Mouse (Mus musculus) c-Kit-positive CD71-negative TER-119-negative erythroid progenitor cells, embryonic 14.5 days (primary cell): ENCODE data around the gene Yaf2.
"Not testable (repeated sequence)": the region's sequence is repeated elsewhere in the genome, so short reads cannot be mapped to it uniquely, and the experiment has no call there.

Experiments
- DNase-seq: peaks from one replicate; pipeline ENCODE4 v3.0.0-alpha.2; 2013; ENCODE audit warnings: low read depth

The Yaf2 gene

GRCm38 (mm10) chr15:93336925-93337761, at the start of gene Yaf2:
Gene Yaf2, minus strand, starts transcription at chr15:93336935.
- peak; percentile 68 for DNase-seq

DNA sequence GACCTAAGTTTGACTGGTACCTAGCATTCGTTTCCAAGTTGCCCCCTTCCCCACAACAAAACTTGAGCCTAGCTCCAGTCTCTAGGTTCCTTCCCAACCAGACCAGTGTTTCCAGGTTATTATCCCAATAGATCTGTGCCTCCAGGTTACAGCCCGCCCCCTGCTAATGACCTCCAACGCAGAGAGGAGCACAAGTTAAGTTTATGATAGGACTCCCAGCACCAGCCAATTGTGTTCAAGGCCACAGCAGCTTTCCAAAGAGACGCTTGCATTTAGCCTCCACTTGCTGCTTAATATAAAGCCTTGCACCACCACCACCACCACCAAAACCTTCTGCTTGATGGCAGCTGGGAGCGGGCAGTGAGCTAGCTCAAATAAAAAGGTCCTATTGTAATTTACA, 44.6 kb upstream of the Yaf2 start:
- no peak for DNase-seq

DNA sequence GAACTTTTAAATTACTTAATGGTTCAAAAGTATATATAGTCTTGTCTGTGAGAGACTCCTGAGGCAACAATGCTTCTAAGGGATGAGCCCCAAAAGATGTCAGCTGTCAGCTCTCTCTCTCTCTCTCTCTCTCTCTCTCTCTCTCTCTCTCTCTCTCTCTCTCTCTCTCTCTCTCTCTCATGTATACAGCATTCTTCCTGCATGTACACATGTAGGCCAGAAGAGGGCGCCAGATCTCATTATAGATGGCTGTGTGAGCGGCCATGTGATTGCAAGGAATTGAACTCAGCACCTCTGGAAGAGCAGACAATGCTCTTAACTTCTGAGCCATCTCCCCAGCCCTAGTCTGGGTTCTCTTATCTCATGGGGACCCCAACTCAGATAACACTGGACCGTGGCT, 42.4 kb upstream of the Yaf2 start:
- DNase-seq, result no peak

- no peak for DNase-seq
Observed at GRCm38 (mm10) chr15:93375696-93376095, 39.0 kb upstream of the Yaf2 start.

DNA sequence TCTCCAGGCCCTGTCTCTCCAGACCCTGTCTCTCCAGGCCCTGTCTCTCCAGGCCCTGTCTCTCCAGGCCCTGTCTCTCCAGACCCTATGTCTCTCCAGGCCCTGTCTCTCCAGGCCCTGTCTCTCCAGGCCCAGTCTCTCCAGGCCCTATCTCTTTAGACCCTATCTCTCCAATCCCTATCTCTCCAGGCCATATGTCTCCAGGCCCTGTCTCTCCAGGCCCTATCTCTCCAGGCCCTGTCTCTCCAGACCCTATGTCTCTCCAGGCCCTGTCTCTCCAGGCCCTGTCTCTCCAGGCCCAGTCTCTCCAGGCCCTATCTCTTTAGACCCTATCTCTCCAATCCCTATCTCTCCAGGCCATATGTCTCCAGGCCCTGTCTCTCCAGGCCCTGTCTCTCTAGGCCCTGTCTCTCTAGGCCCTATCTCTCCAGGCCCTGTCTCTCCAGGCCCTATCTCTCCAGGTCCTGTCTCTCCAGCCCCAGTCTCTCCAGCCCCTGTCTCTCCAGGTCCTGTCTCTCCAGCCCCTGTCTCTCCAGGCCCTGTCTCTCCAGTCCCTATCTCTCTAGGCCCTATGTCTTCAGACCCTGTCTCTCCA, 35.9 kb upstream of the Yaf2 start:
- DNase-seq, result not testable (repeated sequence)

DNA sequence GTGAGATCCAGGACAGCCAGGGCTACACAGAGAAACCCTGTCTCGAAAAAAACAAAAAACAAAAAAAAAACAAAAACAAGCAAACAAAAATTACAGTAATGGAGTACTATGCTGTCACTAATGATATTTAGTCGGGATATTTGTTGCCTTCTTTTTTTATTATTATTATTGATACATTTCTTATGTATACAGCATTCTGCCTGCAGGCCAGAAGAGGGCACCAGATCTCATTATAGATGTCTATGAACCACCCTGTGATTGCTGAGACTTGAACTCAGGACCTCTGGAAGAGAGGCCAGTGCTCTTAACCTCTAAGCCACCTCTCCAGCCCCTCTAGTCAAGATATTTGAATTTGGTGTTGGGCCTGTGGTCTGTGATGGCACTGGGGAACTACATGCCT, 35.1 kb upstream of the Yaf2 start:
- DNase-seq, result no peak

- no peak for DNase-seq
Observed at GRCm38 (mm10) chr15:93368558-93368957, 31.8 kb upstream of the Yaf2 start.

GRCm38 (mm10) chr15:93365561-93365960, 28.8 kb upstream of the Yaf2 start:
- no peak for DNase-seq

DNA sequence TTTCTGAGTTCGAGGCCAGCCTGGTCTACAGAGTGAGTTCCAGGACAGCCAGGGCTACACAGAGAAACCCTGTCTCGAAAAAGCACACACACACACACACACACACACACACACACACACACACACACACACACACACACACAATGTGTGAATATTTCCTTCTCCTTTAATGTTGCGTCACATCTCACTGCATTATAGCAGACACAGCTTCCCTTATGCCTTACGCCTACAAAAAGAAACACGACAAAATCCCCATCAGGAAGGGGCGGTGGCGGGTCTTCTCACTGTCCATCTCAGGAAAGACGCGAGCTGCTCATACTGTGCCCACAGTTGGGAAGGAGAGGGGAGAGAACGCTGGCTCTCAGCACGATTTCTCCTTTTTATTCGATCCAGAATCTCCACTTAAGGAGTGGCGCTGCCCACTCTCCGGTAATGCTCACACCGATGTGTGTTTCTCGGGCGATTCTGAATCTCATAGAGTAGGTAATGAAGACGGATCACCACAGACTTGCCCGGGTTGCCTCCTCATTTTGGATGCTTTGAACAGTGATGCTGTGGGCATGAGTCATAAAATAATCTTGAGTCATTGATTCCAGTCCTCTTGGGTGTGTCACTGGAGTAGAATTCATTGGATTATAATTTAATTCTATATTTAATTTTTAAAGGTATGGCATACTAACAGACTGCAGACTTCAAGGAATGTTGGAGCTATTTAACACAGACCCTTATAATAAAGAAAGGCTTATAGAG, 21.8 kb upstream of the Yaf2 start:
- no peak for DNase-seq

DNA sequence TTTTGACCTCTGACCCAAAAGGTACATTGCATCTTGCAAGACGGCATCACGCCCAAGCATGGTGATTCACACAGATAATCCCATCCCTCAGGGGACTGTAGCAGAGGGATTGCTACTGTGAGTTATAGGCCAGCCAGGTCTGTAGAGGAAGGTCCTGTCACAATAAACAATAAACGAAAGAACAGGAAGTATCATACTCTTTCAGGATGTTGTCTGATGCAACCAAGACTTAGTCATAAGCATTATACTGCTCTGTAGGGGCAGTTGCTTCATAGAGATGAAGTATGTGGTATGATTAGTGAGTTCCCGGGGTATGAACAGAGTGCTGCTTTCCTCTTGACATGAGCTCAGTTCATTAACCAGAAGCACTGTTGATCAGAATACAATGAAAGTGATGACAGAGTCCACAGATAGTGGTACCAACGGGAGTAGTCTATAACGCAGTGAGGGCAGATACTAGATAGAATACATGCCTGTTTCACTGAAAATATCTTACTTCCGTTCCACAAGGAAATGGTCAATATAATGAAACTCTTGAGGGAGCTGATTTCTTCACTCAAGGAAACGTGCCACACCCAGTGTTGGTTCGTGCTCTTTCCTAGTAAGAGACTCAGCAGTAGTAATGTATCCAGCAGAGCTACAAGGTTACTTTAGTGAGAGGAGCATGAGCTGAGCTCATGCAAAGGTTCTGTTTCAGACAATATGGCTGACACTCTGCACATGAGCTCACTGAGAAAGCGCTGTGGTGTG, 4.1 kb upstream of the Yaf2 start:
- peak; percentile 19 for DNase-seq

DNA sequence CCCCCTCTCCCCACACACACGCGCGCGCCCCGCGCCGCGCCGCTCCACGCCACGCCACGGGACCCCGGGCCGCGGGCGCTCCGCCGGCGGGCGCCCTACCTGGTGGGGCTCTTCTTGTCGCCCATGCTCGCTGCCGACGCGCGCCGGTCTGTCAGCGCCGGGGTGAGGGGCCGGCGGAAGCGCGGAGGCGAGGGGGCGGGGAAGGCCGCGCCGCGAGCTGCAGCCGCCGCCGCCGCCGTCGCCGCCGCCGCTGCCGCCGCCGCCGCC, 144 bp downstream of the Yaf2 start:
- DNase-seq, result no peak

GRCm38 (mm10) chr15:93335821-93336657, 696 bp downstream of the Yaf2 start:
- DNase-seq, result peak; percentile 16

DNA sequence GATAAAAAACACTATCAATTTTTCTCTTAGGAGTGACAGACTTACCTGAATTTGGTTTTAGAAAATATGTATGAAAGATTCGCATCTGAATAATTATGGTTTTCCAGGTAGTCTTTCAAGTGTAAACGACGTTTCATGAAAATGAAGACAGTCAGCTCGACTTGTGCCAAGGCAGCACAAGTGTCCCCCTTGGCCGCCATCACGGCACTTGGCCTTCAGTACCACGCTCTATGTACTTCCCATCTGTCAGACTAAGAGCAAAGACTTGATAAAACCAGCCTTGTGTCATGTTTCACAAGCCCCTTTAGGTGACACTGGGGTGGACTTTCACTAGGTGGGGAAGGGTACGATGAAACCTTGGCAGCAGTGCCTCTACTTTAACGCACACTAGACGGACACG, 5.5 kb downstream of the Yaf2 start:
- no peak for DNase-seq

DNA sequence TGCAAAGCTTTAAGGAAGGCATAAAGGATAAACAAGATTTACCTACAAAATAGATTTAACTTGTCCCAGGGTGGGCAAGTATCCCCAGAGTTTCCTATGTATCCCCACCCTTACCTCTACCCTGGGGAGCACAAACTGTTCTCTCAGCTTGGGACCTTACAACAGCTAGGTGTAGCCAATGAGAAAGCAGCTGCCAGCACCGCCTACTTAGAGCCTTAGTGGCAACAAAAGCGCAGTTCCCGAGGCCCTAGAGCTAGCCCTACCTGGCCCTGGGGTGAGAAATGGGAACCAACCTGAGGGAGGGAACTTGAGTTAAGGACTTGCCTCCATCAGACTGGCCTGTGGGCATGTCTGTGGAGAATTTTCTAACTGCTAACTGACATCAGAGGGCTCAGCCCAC, 9.5 kb downstream of the Yaf2 start:
- DNase-seq, result no peak

- no peak for DNase-seq
Observed at GRCm38 (mm10) chr15:93326651-93327050, 10.1 kb downstream of the Yaf2 start.

- DNase-seq, result peak; percentile 8
Observed at GRCm38 (mm10) chr15:93325360-93325759, 11.4 kb downstream of the Yaf2 start.

DNA sequence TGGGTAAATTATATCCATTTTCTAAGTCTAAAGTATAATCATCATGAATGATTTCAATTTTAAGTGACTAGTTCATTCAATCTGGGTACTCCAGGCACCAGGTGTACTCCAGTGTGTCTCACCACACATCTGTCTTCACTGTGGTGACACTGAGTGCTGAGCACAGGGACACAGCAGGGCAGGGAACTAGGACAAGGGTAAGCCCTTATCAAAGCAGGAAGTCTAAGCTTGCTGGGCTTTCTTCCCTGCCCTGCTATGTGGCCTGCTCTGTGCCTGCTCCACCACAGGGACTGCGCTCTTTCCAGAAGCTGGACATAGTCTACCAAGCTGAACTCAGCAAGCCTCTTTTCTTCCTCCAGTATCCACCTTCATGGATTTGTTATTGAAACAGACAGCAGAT, 18.0 kb downstream of the Yaf2 start:
- DNase-seq, result no peak

DNA sequence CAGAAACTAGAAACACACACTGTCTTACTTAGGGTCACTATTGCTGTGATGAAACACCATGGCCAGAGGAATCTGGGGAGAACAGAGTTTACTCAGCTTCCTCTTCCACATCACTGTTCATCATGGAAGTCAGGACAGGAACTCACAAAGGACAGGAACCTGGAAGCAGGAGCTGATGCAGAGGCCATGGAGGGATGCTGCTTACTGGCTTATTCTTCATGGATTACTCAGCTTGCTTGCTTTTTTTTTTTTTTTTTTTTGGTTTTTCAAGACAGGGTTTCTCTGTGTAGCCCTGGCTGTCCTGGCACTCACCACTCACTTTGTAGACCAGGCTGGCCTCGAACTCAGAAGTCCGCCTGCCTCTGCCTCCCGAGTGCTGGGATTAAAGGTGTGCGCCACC, 26.4 kb downstream of the Yaf2 start:
- DNase-seq, result not testable (repeated sequence)

DNA sequence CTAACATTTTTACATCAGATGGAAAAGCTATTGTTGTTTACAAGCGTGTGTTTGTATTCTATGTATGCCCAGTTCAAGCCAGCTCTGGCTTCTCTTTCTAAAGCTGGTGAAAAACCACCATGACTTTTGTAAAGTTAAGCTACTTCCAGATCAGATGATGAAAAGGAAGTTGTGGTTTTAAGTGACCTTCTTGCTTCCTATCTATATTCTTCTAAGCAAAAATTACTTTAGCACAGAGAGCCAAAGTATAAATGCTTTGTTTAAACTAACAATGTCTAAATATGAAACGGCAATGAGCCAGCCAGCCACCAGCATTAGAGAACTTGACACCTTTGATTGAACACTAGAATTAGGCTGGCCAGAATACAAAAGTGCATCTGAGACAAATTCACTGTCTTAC, 38.5 kb downstream of the Yaf2 start:
- no peak for DNase-seq

DNA sequence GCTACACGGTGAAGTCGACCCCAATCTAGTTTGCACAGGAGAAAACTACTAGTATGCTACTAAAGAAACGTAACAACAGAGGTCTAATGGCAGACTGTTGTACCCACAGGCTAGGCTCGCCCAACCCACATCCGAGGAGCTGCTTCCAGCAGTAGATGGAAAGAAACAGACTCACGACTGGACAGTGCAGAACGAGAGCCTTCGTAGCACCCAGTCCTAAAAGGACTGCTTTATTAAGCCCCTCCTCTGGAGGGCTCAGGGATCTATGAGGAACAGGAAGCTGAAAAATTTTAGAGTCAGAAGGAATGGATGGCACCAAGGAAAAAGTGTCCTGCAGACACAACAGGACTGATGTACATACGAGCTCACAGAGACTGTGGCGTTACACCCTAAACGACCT, 42.3 kb downstream of the Yaf2 start:
- no peak for DNase-seq

- DNase-seq, result no peak
Observed at GRCm38 (mm10) chr15:93288321-93288720, 48.4 kb downstream of the Yaf2 start.

DNA sequence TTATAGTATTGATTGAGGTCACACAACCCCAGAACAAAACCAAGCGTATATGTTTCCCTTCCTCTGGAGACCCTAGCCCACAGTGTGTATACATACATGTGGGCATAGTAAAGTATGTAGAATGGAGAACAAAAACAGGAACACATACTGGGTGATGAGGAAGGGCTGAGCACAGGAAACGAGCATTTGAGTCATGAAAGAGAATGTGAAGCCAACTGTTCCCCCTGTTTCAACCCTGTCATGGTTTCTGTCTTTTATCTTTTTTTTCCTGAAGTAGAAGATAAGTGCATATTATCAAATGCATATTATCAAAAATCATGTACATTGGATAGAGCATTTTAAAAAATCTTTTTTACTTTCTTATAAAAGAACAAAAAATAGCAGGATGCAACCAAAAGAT, 49.1 kb downstream of the Yaf2 start:
- no peak for DNase-seq
